Mouse (Mus musculus): ENCODE measurements around the gene Abi3.

- no peak for TF ChIP-seq GATA1 (IDR thresholded peaks at IDR 0.05; ENCODE audit: borderline replicate concordance, low read length)
- TF ChIP-seq CTCF (IDR thresholded peaks at IDR 0.05; ENCODE audit: low read depth, low read length), result no peak
Measured at GRCm38 (mm10) chr11:95831641-95832040, 10.6 kb downstream of the Abi3 start.

Measured in G1E (cell line).